Mouse (Mus musculus) limb, embryonic 14.5 days (tissue): ENCODE data around the gene Med15. TPM values are rescaled to one million over a fixed set of nuclear protein-coding genes. Genes with fewer than 3 reads are reported as not detected.

Experiments used
- ATAC-seq: fragments of 200-750 bp; cut with Nextera tagmentation; 2 replicates; pipeline ENCODE4 v1.8.0; 2017; ENCODE audit warnings: low read depth, moderate number of reproducible peaks, moderate TSS enrichment; ENCODE audit not compliant: low FRiP score
- DNase-seq: peaks from one replicate; pipeline ENCODE4 v3.0.0-alpha.2; 2015; ENCODE audit warnings: low spot score
- H3K27ac ChIP-seq: fragments of 300-500 bp; sonication (generic); replicated peaks from 2 replicates; pipeline ENCODE4 v1.5.1; 2014; ENCODE audit warnings: low read depth, mild to moderate bottlenecking, low read length, moderate library complexity, mixed read lengths
- H3K27me3 ChIP-seq: fragments of 300-500 bp; sonication (generic); 2 replicates; pipeline ENCODE4 v1.6.1; 2014; ENCODE audit warnings: low read length, mixed read lengths; ENCODE audit not compliant: control insufficient read depth, insufficient read depth
- H3K36me3 ChIP-seq: fragments of 300-500 bp; sonication (generic); 2 replicates; pipeline ENCODE4 v1.6.1; 2014; ENCODE audit warnings: mild to moderate bottlenecking, low read length, moderate library complexity, mixed read lengths; ENCODE audit not compliant: control insufficient read depth, insufficient read depth
- H3K4me1 ChIP-seq: fragments of 300-500 bp; sonication (generic); 2 replicates; pipeline ENCODE4 v1.6.1; 2014; ENCODE audit warnings: antibody characterized with exemption, low read length, mixed read lengths; ENCODE audit not compliant: control insufficient read depth, insufficient read depth
- H3K4me2 ChIP-seq: fragments of 300-500 bp; sonication (generic); replicated peaks from 2 replicates; pipeline ENCODE4 v1.6.1; 2014; ENCODE audit warnings: low read depth, mild to moderate bottlenecking, low read length, moderate library complexity; ENCODE audit not compliant: severe bottlenecking
- H3K4me3 ChIP-seq: fragments of 300-500 bp; sonication (generic); replicated peaks from 2 replicates; pipeline ENCODE4 v1.5.1; 2014; ENCODE audit warnings: low read length
- H3K9ac ChIP-seq: fragments of 300-500 bp; sonication (generic); 2 replicates; pipeline ENCODE4 v1.6.1; 2014; ENCODE audit warnings: mild to moderate bottlenecking, low read depth, low read length, moderate library complexity; ENCODE audit not compliant: severe bottlenecking
- H3K9me3 ChIP-seq: fragments of 300-500 bp; sonication (generic); 2 replicates; pipeline ENCODE4 v1.6.1; 2016; ENCODE audit warnings: low read length; ENCODE audit not compliant: control insufficient read depth
- POLR2A ChIP-seq: fragments of 200-500 bp; IDR thresholded peaks from 2 replicates; pipeline ENCODE4 v1.8.0; 2012; ENCODE audit warnings: inconsistent platforms, mild to moderate bottlenecking, moderate library complexity, borderline replicate concordance; ENCODE audit not compliant: insufficient read depth, insufficient read length; ENCODE audit errors: extremely low read depth
- WGBS: fragments of 180-500 bp; shearing (Covaris S2); extraction: QIAGEN DNeasy Blood & Tissue Kit; methylation state at CpG from one replicate; pipeline ENCODE4 v1.1.7; 2014; 5-methylcytosine and 5-hydroxymethylcytosine counted together
- polyA plus RNA-seq, 2 experiments: library from polyadenylated mRNA; depleted of rRNA in 1 of 2; stranded (reverse) in 1 of 2; unstranded in 1 of 2; fragments of >200 nt; fragmentation: Nextera tagmentation in 1 of 2; extraction: Ambion mirVana in 1 of 2; gene quantifications; 2 replicates each; pipeline versions ENCODE4 v1.2.1 to v1.2.3; 2012 to 2014

The Med15 gene
- polyA plus RNA-seq, 2 experiments = 41.6 to 84.6 TPM

GRCm38 (mm10) chr16:17707541-17707940, 25.1 kb downstream of the Med15 start:
- no peak overlapping the region for H3K4me3 ChIP-seq
- DNase-seq (no peak), ATAC-seq (no peak)
- H3K36me3 ChIP-seq = peaks cover 4% of the 10 kb centered on the region; the same call in 1 of the 2 replicates
- no peaks in the 10 kb centered on the region for H3K9me3 ChIP-seq
- H3K9ac ChIP-seq = no peak overlapping the region
- no peaks in the 10 kb centered on the region for H3K27me3 ChIP-seq
- H3K4me2 ChIP-seq = no peak overlapping the region
- H3K4me1 ChIP-seq = no peaks in the 10 kb centered on the region
- no peak overlapping the region for H3K27ac ChIP-seq
- 97% methylated on average over 1 of the region's 1 CpGs for WGBS
- no peak for TF ChIP-seq POLR2A

- Histone ChIP-seq H3K4me2 (no peak overlapping the region), H3K4me1 (no peaks in the 10 kb centered on the region), H3K9ac (no peak overlapping the region), H3K4me3 (no peak overlapping the region), H3K36me3 (peaks cover 37% of the 10 kb centered on the region), H3K27me3 (no peaks in the 10 kb centered on the region), H3K9me3 (no peaks in the 10 kb centered on the region), H3K27ac (no peak overlapping the region)
- DNase-seq (no peak), ATAC-seq (no peak)
- no peak for TF ChIP-seq POLR2A
- 85% methylated on average over 2 of the region's 2 CpGs for WGBS
Observed at GRCm38 (mm10) chr16:17701043-17701405, 31.7 kb downstream of the Med15 start.

- no peak for ATAC-seq
- peaks cover 42% of the 10 kb centered on the region for H3K36me3 ChIP-seq
- no peak for TF ChIP-seq POLR2A
Observed at GRCm38 (mm10) chr16:17700386-17701042, 32.2 kb downstream of the Med15 start.

GRCm38 (mm10) chr16:17694860-17695259, 37.8 kb downstream of the Med15 start:
- Histone ChIP-seq H3K4me2 (no peak overlapping the region), H3K9me3 (no peaks in the 10 kb centered on the region), H3K27ac (no peak overlapping the region), H3K36me3 (peaks cover 49% of the 10 kb centered on the region), H3K4me1 (no peaks in the 10 kb centered on the region), H3K27me3 (no peaks in the 10 kb centered on the region), H3K4me3 (no peak overlapping the region), H3K9ac (no peak overlapping the region)
- no peak for TF ChIP-seq POLR2A
- no peak for ATAC-seq
- no peak for DNase-seq
- 95% methylated on average over 3 of the region's 3 CpGs for WGBS

More at GRCm38 (mm10) chr16:17700386-17701042, 32.2 kb downstream of the Med15 start:
- Histone ChIP-seq H3K4me1 (no peaks in the 10 kb centered on the region), H3K27ac (no peak overlapping the region), H3K9me3 (no peaks in the 10 kb centered on the region), H3K4me2 (no peak overlapping the region), H3K9ac (no peak overlapping the region), H3K4me3 (no peak overlapping the region), H3K27me3 (no peaks in the 10 kb centered on the region)
- 82% methylated on average over 3 of the region's 3 CpGs for WGBS
- DNase-seq = no peak

GRCm38 (mm10) chr16:17669886-17670285, 62.8 kb downstream of the Med15 start:
- Histone ChIP-seq H3K9me3 (no peaks in the 10 kb centered on the region), H3K36me3 (peaks cover 83% of the 10 kb centered on the region), H3K4me3 (no peak overlapping the region), H3K4me1 (no peaks in the 10 kb centered on the region), H3K9ac (no peak overlapping the region), H3K4me2 (no peak overlapping the region), H3K27me3 (no peaks in the 10 kb centered on the region), H3K27ac (no peak overlapping the region)
- ATAC-seq (no peak), DNase-seq (no peak)
- TF ChIP-seq POLR2A = no peak
